Mouse (Mus musculus) embryonic facial prominence, embryonic 15.5 days (tissue): ENCODE measurements at regions not wholly inside any gene's neighbourhood (a gene's known extent, or its start where the extent isn't known, plus 50 kb on each side); places are given as distances from the start of the nearest gene placed in this dataset.

Source experiments
- ATAC-seq: fragments of 200-750 bp; cut with Nextera tagmentation; 2 replicates; pipeline ENCODE4 v1.8.0; 2017; ENCODE audit warnings: low read depth, moderate TSS enrichment; ENCODE audit not compliant: insufficient number of reproducible peaks, low FRiP score, low TSS enrichment
- H3K27ac ChIP-seq: fragments of 300-500 bp; sonication (generic); replicated peaks from 2 replicates; pipeline ENCODE4 v1.5.1; 2015; ENCODE audit warnings: mild to moderate bottlenecking, inconsistent platforms
- H3K27me3 ChIP-seq: fragments of 300-500 bp; sonication (generic); 2 replicates; pipeline ENCODE4 v1.6.1; 2015; ENCODE audit warnings: inconsistent platforms
- H3K36me3 ChIP-seq: fragments of 300-500 bp; sonication (generic); 2 replicates; pipeline ENCODE4 v1.6.1; 2015; ENCODE audit warnings: mild to moderate bottlenecking, inconsistent platforms
- H3K4me1 ChIP-seq: fragments of 300-500 bp; sonication (generic); 2 replicates; pipeline ENCODE4 v1.6.1; 2015; ENCODE audit warnings: inconsistent platforms
- H3K4me2 ChIP-seq: fragments of 300-500 bp; sonication (generic); replicated peaks from 2 replicates; pipeline ENCODE4 v1.6.1; 2015; ENCODE audit warnings: mild to moderate bottlenecking, inconsistent platforms
- H3K4me3 ChIP-seq: fragments of 300-500 bp; sonication (generic); replicated peaks from 2 replicates; pipeline ENCODE4 v1.5.1; 2015; ENCODE audit warnings: mild to moderate bottlenecking, inconsistent platforms
- H3K9ac ChIP-seq: fragments of 300-500 bp; sonication (generic); 2 replicates; pipeline ENCODE4 v1.6.1; 2015; ENCODE audit warnings: inconsistent platforms
- H3K9me3 ChIP-seq: fragments of 300-500 bp; sonication (generic); replicated peaks from 2 replicates; pipeline ENCODE4 v1.6.1; 2016; ENCODE audit warnings: inconsistent platforms
- WGBS: fragments of 180-500 bp; shearing (Covaris S2); methylation state at CpG from one replicate; pipeline ENCODE4 v1.1.7; 2015; 5-methylcytosine and 5-hydroxymethylcytosine counted together

- 57% methylated on average over 6 of the region's 6 CpGs for WGBS
- Histone ChIP-seq H3K4me3 (no peak overlapping the region), H3K4me2 (no peak overlapping the region), H3K4me1 (no peaks in the 10 kb centered on the region), H3K27ac (no peak overlapping the region), H3K9ac (no peak overlapping the region), H3K9me3 (no peaks in the 10 kb centered on the region), H3K27me3 (no peaks in the 10 kb centered on the region), H3K36me3 (no peaks in the 10 kb centered on the region)
- no peak for ATAC-seq
These were observed 620.1 kb upstream of the 2610301B20Rik start for GRCm38 (mm10) chr4:10254029-10254690.

GRCm38 (mm10) chr4:10257537-10257936, 616.8 kb upstream of the 2610301B20Rik start:
- 52% methylated on average over 4 of the region's 4 CpGs for WGBS
- Histone ChIP-seq H3K36me3 (no peaks in the 10 kb centered on the region), H3K27me3 (no peaks in the 10 kb centered on the region), H3K9ac (no peak overlapping the region), H3K9me3 (no peaks in the 10 kb centered on the region), H3K4me2 (no peak overlapping the region), H3K4me3 (no peak overlapping the region), H3K27ac (no peak overlapping the region), H3K4me1 (no peaks in the 10 kb centered on the region)
- no peak for ATAC-seq

DNA sequence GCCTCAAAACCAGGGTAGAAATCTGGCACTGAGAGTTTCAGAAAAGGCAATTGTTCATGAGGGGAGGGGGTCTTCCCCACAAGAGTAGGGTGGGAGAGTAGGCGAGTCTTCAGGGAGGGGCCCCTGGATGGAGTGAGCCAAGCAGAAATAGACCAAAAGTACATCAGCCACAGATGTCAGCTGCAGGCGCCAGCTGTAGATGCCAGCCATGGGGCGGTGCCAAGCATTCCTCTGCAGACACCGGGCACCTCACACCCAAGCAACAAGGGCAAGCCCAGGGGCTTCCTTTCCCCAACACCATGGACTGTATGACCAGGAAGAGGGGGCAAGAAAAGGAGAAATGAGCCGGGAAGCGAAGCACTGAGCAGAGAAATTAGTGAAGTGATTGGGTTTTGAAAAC, 613.9 kb upstream of the 2610301B20Rik start:
- no peak for ATAC-seq
- Histone ChIP-seq H3K9me3 (no peaks in the 10 kb centered on the region), H3K4me2 (no peak overlapping the region), H3K4me3 (no peak overlapping the region), H3K27me3 (no peaks in the 10 kb centered on the region), H3K36me3 (no peaks in the 10 kb centered on the region), H3K27ac (no peak overlapping the region), H3K4me1 (no peaks in the 10 kb centered on the region), H3K9ac (no peak overlapping the region)
- 71% methylated on average over 6 of the region's 6 CpGs for WGBS

DNA sequence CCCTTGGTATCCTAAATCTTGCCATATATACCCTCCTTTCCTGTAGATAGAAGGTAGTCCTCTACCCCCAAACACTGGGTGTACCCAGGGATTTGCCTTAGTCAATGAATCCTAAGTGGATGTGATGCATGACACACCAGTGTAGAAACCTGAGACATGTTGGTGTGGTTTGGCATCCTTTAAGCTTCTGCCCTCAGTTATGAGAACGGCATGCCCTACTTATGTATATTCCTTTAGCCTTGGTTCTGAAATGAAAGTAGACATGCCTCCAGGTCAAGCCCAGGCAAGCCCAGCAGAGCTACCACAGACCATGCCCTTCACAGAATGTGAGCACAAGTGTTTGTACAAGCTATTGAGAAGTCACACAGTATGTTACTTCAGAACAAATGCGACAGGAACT, 608.4 kb upstream of the 2610301B20Rik start:
- Histone ChIP-seq H3K9me3 (no peaks in the 10 kb centered on the region), H3K4me3 (no peak overlapping the region), H3K9ac (no peak overlapping the region), H3K27me3 (no peaks in the 10 kb centered on the region), H3K4me1 (0 out of 2 replicates have a peak, but pooled peaks cover 3% of the 10 kb centered on the region), H3K36me3 (no peaks in the 10 kb centered on the region), H3K27ac (no peak overlapping the region), H3K4me2 (no peak overlapping the region)
- 32% methylated on average over 2 of the region's 2 CpGs for WGBS
- peak; percentile 39; the same call in 1 of the 2 replicates for ATAC-seq

GRCm38 (mm10) chr4:10285562-10285961, 588.7 kb upstream of the 2610301B20Rik start:
- H3K4me1 ChIP-seq: no peaks in the 10 kb centered on the region
- WGBS: 46% methylated on average over 2 of the region's 2 CpGs
- ATAC-seq: no peak

DNA sequence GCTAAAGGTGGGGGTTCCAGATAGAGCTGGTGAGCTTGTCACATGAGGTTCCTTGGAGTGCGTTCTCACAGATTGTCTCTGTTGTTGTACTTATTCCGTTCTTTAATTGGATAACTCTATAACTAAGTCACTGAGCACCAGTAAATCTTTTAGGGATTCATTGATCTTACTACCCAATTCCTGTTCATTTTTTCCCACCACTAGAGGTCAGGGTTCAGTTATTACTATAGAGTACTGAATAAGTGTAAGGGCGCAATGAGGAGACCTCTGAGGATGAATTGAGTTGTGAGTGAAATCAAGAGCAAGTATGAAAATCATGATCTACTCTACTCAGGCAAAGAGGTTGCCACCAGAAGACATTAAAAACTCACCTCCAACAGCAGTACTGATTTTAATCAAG, 584.0 kb upstream of the 2610301B20Rik start:
- no peak overlapping the region for H3K9ac ChIP-seq
- no peaks in the 10 kb centered on the region for H3K9me3 ChIP-seq
- H3K4me3 ChIP-seq: no peak overlapping the region
- WGBS: 69% methylated on average over 3 of the region's 3 CpGs
- no peak for ATAC-seq
- H3K36me3 ChIP-seq: no peaks in the 10 kb centered on the region
- H3K4me1 ChIP-seq: no peaks in the 10 kb centered on the region
- H3K27ac ChIP-seq: no peak overlapping the region
- H3K27me3 ChIP-seq: no peaks in the 10 kb centered on the region
- H3K4me2 ChIP-seq: no peak overlapping the region

More at GRCm38 (mm10) chr4:10285562-10285961, 588.7 kb upstream of the 2610301B20Rik start:
- no peaks in the 10 kb centered on the region for H3K36me3 ChIP-seq
- H3K4me2 ChIP-seq: no peak overlapping the region
- no peaks in the 10 kb centered on the region for H3K9me3 ChIP-seq
- H3K27me3 ChIP-seq: no peaks in the 10 kb centered on the region
- no peak overlapping the region for H3K4me3 ChIP-seq
- H3K27ac ChIP-seq: no peak overlapping the region
- H3K9ac ChIP-seq: no peak overlapping the region

DNA sequence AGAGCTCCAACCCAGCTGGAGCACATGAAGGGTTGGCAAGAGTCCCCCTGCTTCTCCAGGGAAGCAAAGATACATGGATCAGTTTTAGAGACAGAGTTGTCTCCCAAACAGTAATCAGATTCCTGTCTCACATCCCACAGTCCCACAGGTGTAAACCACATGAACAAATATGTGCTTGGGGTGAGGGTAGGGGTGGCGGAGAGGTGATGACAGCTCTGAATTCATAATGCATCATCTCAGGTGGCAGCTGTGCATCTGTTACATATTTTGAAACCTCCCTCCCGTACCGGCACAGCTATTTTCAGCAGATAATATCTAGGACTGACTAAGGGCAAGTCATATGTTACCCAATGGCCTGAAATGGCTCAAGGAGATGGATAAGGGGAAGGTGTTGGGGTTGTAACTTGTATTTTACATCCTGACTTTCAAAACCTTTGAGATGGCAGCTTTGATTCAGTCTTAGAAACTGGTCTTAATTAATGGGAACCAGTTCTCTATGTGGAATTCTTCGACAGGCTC, 579.2 kb upstream of the 2610301B20Rik start:
- Histone ChIP-seq H3K27me3 (no peaks in the 10 kb centered on the region), H3K4me3 (no peak overlapping the region), H3K9me3 (no peaks in the 10 kb centered on the region), H3K27ac (no peak overlapping the region), H3K4me1 (no peaks in the 10 kb centered on the region), H3K36me3 (no peaks in the 10 kb centered on the region), H3K4me2 (no peak overlapping the region), H3K9ac (no peak overlapping the region)
- no peak for ATAC-seq
- WGBS: 38% methylated on average over 4 of the region's 4 CpGs

GRCm38 (mm10) chr4:10296220-10296619, 578.1 kb upstream of the 2610301B20Rik start:
- no peaks in the 10 kb centered on the region for H3K36me3 ChIP-seq
- no peak overlapping the region for H3K4me3 ChIP-seq
- no peaks in the 10 kb centered on the region for H3K27me3 ChIP-seq
- ATAC-seq: no peak
- H3K9me3 ChIP-seq: no peaks in the 10 kb centered on the region
- no peak overlapping the region for H3K27ac ChIP-seq
- no peak overlapping the region for H3K9ac ChIP-seq
- H3K4me1 ChIP-seq: no peaks in the 10 kb centered on the region
- 83% methylated on average over 1 of the region's 1 CpGs for WGBS
- no peak overlapping the region for H3K4me2 ChIP-seq

GRCm38 (mm10) chr4:10311886-10312285, 562.4 kb upstream of the 2610301B20Rik start:
- no peak overlapping the region for H3K9ac ChIP-seq
- no peak overlapping the region for H3K4me2 ChIP-seq
- no peaks in the 10 kb centered on the region for H3K36me3 ChIP-seq
- H3K4me1 ChIP-seq: no peaks in the 10 kb centered on the region
- H3K4me3 ChIP-seq: no peak overlapping the region
- H3K27ac ChIP-seq: no peak overlapping the region
- WGBS: 22% methylated on average over 5 of the region's 5 CpGs
- H3K27me3 ChIP-seq: no peaks in the 10 kb centered on the region
- H3K9me3 ChIP-seq: no peaks in the 10 kb centered on the region
- 0 out of 2 replicates have a peak, but pooled peaks have one; percentile 24 for ATAC-seq

DNA sequence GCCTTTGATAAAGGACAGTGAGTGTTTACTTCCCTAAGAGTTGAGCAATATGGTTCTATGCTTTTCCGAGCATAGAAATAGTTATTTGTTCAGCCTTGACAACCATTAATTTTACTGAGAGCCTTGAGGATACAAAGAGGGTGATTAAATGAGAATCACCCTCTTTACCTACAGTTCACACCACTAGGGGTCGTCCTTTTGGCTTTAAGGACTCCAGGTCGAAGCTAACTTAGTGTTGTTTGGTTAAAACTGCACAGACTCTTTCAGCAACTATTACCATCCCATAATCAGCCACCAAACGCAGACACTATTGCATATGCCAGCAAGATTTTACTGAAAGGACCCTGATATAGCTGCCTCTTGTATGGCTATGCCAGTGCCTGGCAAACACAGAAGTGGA, 559.2 kb upstream of the 2610301B20Rik start:
- Histone ChIP-seq H3K4me1 (no peaks in the 10 kb centered on the region), H3K4me3 (no peak overlapping the region), H3K27me3 (no peaks in the 10 kb centered on the region), H3K4me2 (no peak overlapping the region), H3K9ac (no peak overlapping the region), H3K27ac (no peak overlapping the region), H3K36me3 (no peaks in the 10 kb centered on the region), H3K9me3 (no peaks in the 10 kb centered on the region)
- ATAC-seq: no peak
- 66% methylated on average over 4 of the region's 4 CpGs for WGBS

DNA sequence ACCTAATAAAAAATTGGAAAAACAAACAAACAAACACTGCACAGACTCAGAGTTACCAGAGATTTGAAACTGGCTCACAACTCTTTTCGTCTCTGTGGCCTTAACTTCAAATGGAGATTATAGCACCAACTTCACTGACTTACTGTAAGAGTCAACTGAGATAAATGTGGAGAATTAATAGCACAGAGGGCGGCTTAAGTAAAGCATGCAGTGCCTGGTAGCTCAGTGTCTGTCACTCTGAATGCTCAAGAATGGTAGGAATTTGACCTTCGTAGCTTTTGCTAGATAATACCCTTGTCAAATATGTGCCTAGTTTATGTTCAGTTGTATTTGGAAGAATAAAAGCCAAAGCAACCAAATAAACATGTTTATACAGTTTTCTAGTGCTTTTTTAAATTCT, 558.4 kb upstream of the 2610301B20Rik start:
- Histone ChIP-seq H3K4me3 (no peak overlapping the region), H3K36me3 (no peaks in the 10 kb centered on the region), H3K27me3 (no peaks in the 10 kb centered on the region), H3K27ac (no peak overlapping the region), H3K9ac (no peak overlapping the region), H3K4me1 (no peaks in the 10 kb centered on the region), H3K4me2 (no peak overlapping the region), H3K9me3 (no peaks in the 10 kb centered on the region)
- 58% methylated on average over 3 of the region's 3 CpGs for WGBS
- no peak for ATAC-seq

DNA sequence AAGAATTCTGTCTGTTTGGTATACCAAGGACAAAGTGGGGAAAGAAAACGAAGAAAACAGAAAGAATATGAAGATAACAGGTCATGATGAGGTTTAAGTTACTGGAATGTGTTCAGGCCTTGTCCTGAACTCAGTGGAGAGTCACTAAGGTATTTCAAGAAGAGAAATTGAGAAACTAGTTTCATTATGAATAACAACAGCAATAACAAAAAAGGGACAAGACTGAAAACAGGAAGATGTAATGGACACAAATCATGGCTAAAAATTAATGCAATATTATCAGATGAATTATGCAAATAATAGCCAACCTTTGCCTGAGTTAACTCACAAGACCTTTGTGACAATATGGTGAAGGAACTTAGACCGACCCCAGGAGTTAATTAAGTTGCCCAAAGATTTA, 530.2 kb upstream of the 2610301B20Rik start:
- no peaks in the 10 kb centered on the region for H3K9me3 ChIP-seq
- WGBS: 68% methylated on average over 2 of the region's 2 CpGs

More for the DNA sequence above, 530.2 kb upstream of the 2610301B20Rik start:
- Histone ChIP-seq H3K4me2 (no peak overlapping the region), H3K27ac (no peak overlapping the region), H3K27me3 (no peaks in the 10 kb centered on the region), H3K4me1 (no peaks in the 10 kb centered on the region), H3K36me3 (no peaks in the 10 kb centered on the region), H3K4me3 (no peak overlapping the region), H3K9ac (no peak overlapping the region)
- no peak for ATAC-seq
